Mouse (Mus musculus) adrenal gland, postnatal 4 days (tissue): ENCODE measurements around the gene Retnlg. TPM values are rescaled to one million over a fixed set of nuclear protein-coding genes. Genes with fewer than 3 reads are reported as not detected.
"Not testable (repeated sequence)": the region's sequence is repeated elsewhere in the genome, so short reads cannot be mapped to it uniquely, and the experiment has no call there.

Experiments used
- DNase-seq, 2 experiments: peaks; one replicate each; pipeline ENCODE4 v3.0.0; 2021 to 2022; ENCODE audit warnings: low spot score in 2 of 2, mixed read lengths in 2 of 2
- long read RNA-seq, 2 experiments: library from polyadenylated mRNA; stranded (forward); transcript quantifications; one replicate each; pipeline ENCODE4 v2.0.0; 2021
- total RNA-seq, 2 experiments: library from RNA; stranded (reverse); gene quantifications; 2 replicates each; pipeline ENCODE4 v1.2.3; 2021

The Retnlg gene
- total RNA-seq = 10 to 100 TPM in 1 of 2 experiments, 1 to 10 TPM in 1; 3.9 to 10.1 TPM
- long read RNA-seq, experiment 1, partial matches to known transcripts = 2 of 6 reads
- long read RNA-seq, experiment 1, other reads (novel, unspliced or antisense) = 0 of 6 reads
- long read RNA-seq, experiment 2 = 0 reads

- DNase-seq = no peak
These were observed at the start of gene Retnlg for GRCm38 (mm10) chr16:48872321-48872720. Retnlg (plus strand) TSS chr16:48872621.

DNA sequence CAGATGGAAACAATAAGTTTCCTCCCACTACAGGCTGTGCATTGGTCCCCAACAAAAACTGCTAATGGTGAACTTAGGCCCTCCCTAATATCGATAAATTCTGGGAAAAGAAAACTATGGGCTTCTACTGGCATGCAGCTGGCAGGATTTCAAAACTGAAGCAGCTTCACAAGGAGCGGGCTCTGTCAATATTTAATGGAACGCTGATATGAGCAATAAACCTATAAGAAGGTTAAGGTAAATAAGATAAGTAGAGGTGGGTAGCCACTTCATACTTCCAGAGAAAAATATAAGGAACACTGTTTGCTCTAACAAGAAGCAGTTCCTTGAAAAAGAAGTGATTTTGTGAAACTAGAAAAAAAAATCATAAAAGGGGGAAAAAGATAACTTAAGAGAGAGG lies 45.9 kb upstream of the Retnlg start:
- DNase-seq = no peak

DNA sequence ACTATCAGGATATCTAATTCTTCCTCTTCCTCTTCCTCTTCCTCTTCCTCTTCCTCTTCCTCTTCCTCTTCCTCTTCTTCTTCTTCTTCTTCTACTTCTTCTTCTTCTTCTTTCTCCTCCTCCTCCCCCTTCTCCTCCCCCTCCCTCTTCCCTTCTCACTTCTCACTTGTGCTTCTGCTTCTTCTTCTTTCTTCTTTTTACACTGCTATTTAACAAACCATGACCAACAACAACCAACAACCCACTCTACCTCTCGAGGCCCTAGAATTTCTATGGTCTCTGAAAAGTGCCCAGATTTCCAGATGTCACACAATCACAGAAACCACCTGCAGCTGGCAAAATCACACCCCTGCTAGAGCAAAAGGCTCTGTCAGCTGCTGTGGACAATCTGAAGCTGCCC lies 44.8 kb upstream of the Retnlg start:
- DNase-seq = no peak

DNA sequence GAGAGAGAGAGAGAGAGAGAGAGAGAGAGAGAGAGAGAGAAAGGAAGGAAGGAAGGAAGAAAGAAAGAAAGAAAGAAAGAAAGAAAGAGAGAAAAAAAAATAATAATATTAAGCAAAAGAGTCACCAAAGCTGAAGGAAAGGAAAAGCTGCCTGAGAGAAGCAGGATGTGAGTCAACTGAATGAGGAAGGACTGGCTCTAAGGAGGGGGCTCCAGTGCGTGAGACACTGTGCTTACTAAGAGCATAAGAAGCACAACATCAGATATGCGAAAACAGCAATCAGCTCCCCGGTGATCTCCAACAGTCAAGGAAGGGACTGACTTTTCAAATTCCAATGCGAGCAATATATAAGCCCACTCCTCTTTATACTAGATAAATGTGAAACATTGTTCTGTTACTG lies 43.4 kb upstream of the Retnlg start:
- no peak for DNase-seq

GRCm38 (mm10) chr16:48832055-48832454 lies 40.4 kb upstream of the Retnlg start:
- DNase-seq = no peak

DNA sequence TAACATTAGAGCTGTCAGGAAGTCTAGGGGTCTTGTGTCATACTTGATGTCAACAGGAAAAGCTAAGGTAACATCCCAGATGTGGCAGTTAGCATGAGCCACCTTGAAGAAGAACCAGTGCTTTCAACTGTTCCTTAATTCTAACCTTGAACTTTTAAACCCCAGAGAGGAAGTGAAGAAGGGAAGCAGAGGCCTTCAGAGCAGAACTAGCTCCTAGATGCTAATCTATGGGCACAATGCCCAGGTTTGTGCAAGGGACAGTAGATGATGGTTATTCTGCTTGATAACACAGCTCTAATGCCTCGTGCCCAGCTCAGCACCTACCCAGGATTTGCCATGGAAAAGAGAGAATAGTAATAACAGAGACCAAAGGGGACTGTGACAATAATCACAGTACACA lies 38.8 kb upstream of the Retnlg start:
- DNase-seq = not testable (repeated sequence)

- no peak for DNase-seq
These were observed 30.2 kb upstream of the Retnlg start, which contains the start of gene Retnla for GRCm38 (mm10) chr16:48842266-48842665. Retnla (plus strand) TSS chr16:48842551.

- no peak for DNase-seq
These were observed 28.6 kb upstream of the Retnlg start for GRCm38 (mm10) chr16:48843671-48844386.

DNA sequence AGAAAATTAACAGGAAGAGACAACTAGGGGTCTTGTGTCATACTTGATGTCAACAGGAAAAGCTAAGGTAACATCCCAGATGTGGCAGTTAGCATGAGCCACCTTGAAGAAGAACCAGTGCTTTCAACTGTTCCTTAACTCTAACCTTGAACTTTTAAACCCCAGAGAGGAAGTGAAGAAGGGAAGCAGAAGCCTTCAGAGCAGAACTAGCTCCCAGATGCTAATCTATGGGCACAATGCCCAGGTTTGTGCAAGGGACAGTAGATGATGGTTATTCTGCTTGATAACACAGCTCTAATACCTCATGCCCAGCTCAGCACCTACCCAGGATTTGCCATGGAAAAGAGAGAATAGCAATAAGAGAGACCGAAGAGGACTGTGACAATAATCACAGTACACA lies 7.4 kb upstream of the Retnlg start:
- DNase-seq = not testable (repeated sequence)

- DNase-seq = no peak
These were observed 4.7 kb upstream of the Retnlg start for GRCm38 (mm10) chr16:48867690-48868089.

DNA sequence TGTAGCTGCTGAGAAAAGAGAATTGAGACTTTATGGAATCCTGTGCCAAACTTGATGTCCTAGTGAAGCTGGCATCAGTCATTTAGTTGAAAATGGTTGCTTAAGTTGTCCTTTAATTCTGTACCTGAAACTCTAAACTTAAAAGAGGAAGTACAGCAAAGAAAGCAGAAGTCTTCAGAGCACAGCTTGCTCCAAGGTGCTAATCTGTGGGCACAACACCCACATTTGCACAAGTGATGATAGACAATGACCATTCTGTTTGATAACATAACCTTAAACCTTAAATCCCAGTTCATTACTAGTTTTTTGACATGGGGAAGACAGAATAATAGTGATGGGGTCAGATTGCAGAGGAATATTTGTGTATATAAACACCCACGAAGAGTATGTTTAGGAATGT lies 3.8 kb upstream of the Retnlg start:
- DNase-seq = no peak

- no peak for DNase-seq
These were observed 2.8 kb upstream of the Retnlg start for GRCm38 (mm10) chr16:48869671-48870070.

DNA sequence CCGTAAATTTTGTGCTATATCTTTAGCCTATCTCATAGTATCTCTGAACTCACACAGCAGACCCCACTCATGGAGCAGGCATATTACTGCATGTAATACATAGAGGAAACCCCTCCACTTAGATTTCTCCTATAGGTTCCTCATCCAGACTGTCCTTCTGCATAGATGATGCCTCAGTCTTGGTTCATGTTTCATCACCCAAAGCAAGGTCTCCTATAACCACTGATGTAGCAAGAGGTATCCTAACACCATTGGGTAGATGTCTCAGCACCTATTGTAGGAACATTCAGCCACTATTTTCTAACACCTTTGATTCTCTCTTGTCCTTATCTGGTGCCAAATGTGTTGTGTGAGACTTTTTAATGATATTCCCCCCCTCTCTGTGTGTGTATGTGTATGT lies 667 bp upstream of the Retnlg start:
- DNase-seq = no peak

DNA sequence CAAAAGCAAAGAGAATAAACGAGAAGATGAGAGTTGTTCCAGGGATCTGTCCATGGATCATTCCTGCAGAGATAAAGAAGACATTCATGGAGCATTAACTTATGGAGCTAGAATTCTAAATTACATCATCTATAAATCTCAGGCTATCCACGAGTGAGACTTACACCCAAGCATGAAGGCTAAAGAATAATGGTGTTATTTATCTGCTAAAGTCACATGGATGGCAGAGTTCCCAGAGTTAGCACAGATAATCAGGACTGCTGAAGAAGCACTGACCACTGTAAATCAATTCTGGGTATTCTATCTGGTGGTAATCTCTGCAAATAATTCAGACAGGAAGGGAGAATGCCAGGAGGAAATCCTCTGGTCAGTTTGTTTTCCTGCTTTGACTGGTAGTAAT lies 18.3 kb downstream of the Retnlg start:
- DNase-seq = no peak

- no peak for DNase-seq
These were observed 27.4 kb downstream of the Retnlg start for GRCm38 (mm10) chr16:48899868-48900267.

GRCm38 (mm10) chr16:48911184-48911583 lies 38.8 kb downstream of the Retnlg start:
- no peak for DNase-seq

DNA sequence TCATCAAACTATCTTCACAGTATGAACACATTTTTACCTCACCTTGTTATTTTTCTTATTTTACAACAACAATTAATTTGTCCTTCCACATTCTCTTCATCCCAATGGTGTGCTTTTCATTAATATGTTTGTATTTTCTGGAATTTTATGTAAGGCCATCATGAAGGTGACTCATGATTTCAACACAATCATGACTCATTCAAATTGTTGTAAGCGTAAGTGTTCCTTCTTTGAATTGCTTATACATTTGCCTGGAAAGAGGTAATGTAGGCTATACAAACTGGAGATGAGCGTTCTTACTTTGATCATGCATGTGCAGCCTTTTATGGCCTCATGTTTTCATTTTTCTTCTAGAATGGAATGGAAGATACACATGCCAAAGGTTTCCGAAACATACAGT lies 40.8 kb downstream of the Retnlg start:
- no peak for DNase-seq

- no peak for DNase-seq
These were observed 51.3 kb downstream of the Retnlg start for GRCm38 (mm10) chr16:48923724-48924123.

Other genes with a start within 250 kb of the Retnlg start
- gene Trat1, start 100.6 kb upstream of the Retnlg start, total RNA-seq = not detected
- not detected for gene Retnlb, start 55.8 kb upstream of the Retnlg start, total RNA-seq
- gene Retnla, start 30.1 kb upstream of the Retnlg start, total RNA-seq = under 1 TPM in 1 of 2 experiments, not detected in 1; 0.73 TPM
- gene Dzip3, start 121.5 kb downstream of the Retnlg start, total RNA-seq = 10 to 100 TPM; 22.2 to 25.1 TPM
- 10 to 100 TPM; 11.9 to 15.1 TPM for gene Cip2a, start 121.6 kb downstream of the Retnlg start, total RNA-seq
- not detected for gene Myh15, start 184.9 kb downstream of the Retnlg start, total RNA-seq